Mouse (Mus musculus) limb, embryonic 11.5 days (tissue): ENCODE results near the gene Acot8. TPM values are rescaled to one million over a fixed set of nuclear protein-coding genes. Genes with fewer than 3 reads are reported as not detected.

Experiments
- ATAC-seq: fragments of 200-750 bp; cut with Nextera tagmentation; 2 replicates; pipeline ENCODE4 v1.8.0; 2017; ENCODE audit warnings: low read depth; ENCODE audit not compliant: insufficient number of reproducible peaks, low FRiP score, low TSS enrichment
- DNase-seq: peaks from one replicate; pipeline ENCODE4 v3.0.0-alpha.2; 2015; ENCODE audit warnings: low spot score
- H3K27ac ChIP-seq: fragments of 300-500 bp; sonication (generic); replicated peaks from 2 replicates; pipeline ENCODE4 v1.5.1; 2014; ENCODE audit warnings: low read depth, mild to moderate bottlenecking, low read length
- H3K27me3 ChIP-seq: fragments of 300-500 bp; sonication (generic); 2 replicates; pipeline ENCODE4 v1.6.1; 2014; ENCODE audit warnings: mild to moderate bottlenecking, low read length, mixed read lengths; ENCODE audit not compliant: control insufficient read depth, insufficient read depth
- H3K36me3 ChIP-seq: fragments of 300-500 bp; sonication (generic); 2 replicates; pipeline ENCODE4 v1.6.1; 2014; ENCODE audit warnings: mild to moderate bottlenecking, low read length, moderate library complexity, mixed read lengths; ENCODE audit not compliant: control insufficient read depth, insufficient read depth
- H3K4me1 ChIP-seq: fragments of 300-500 bp; sonication (generic); 2 replicates; pipeline ENCODE4 v1.6.1; 2014; ENCODE audit warnings: low read length, mixed read lengths; ENCODE audit not compliant: control insufficient read depth, insufficient read depth
- H3K4me2 ChIP-seq: fragments of 300-500 bp; sonication (generic); 2 replicates; pipeline ENCODE4 v1.6.1; 2014; ENCODE audit warnings: low read depth, mild to moderate bottlenecking, moderate library complexity; ENCODE audit not compliant: severe bottlenecking
- H3K4me3 ChIP-seq: fragments of 300-500 bp; sonication (generic); 2 replicates; pipeline ENCODE4 v1.5.1; 2014; ENCODE audit warnings: low read depth, low read length
- H3K9ac ChIP-seq: fragments of 300-500 bp; sonication (generic); 2 replicates; pipeline ENCODE4 v1.6.1; 2014; ENCODE audit warnings: mild to moderate bottlenecking, low read length
- H3K9me3 ChIP-seq: fragments of 300-500 bp; sonication (generic); 2 replicates; pipeline ENCODE4 v1.6.1; 2016; ENCODE audit warnings: low read length; ENCODE audit not compliant: control insufficient read depth
- WGBS: fragments of 180-500 bp; shearing (Covaris S2); extraction: QIAGEN DNeasy Blood & Tissue Kit; methylation state at CpG from one replicate; pipeline ENCODE4 v1.1.7; 2014; 5-methylcytosine and 5-hydroxymethylcytosine counted together
- polyA plus RNA-seq: library from polyadenylated mRNA; unstranded; fragments of >200 nt; fragmentation: Nextera tagmentation; extraction: Ambion mirVana; gene quantifications from 2 replicates; pipeline ENCODE4 v1.2.1, GENCODE M21; 2014

Gene Acot8
- polyA plus RNA-seq = 12.0 and 12.3 TPM in 2 replicates

- H3K36me3 ChIP-seq = peaks cover 5% of the 10 kb centered on the region; the same call in 1 of the 2 replicates
- under 1% methylated on average over 47 of the region's 47 CpGs for WGBS
- peak within 1 kb of the TSS; percentile 86 for H3K4me3 ChIP-seq
- H3K9ac ChIP-seq = peak within 1 kb of the TSS; percentile 78
- DNase-seq = peak; percentile 98
- H3K9me3 ChIP-seq = no peaks in the 10 kb centered on the region
- H3K27ac ChIP-seq = 0 out of 2 replicates have a peak within 1 kb of the TSS, but pooled peaks have one; percentile 14
- H3K4me1 ChIP-seq = peaks cover 4% of the 10 kb centered on the region
- H3K27me3 ChIP-seq = no peaks in the 10 kb centered on the region
- peak; percentile 97 for ATAC-seq
- peak within 1 kb of the TSS; percentile 84 for H3K4me2 ChIP-seq
Measured at GRCm38 (mm10) chr2:164804533-164805331, at the start of gene Acot8, which contains the start of gene Zswim3. Acot8 (minus strand) TSS chr2:164804882. Zswim3 (plus strand) TSS chr2:164805098.

DNA sequence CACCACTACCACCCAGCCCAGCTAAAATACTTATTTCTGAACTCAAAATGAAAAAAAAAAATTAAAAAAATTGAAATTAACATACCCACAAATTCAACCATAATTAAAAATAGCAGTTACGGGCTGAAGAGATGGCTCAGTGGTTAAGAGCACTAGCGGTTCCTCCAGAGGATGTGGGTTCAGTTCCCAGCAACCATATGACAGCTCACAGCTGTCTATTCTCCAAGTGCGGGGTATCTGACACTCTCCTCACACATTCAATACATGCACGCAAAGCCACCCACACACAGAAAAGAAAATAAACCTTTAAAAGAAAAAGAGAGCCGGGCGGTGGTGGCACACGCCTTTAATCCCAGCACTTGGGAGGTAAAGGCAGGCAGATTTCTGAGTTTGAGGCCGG, 45.4 kb upstream of the Acot8 start:
- WGBS = 89% methylated on average over 8 of the region's 8 CpGs
- DNase-seq (no peak), ATAC-seq (no peak)

DNA sequence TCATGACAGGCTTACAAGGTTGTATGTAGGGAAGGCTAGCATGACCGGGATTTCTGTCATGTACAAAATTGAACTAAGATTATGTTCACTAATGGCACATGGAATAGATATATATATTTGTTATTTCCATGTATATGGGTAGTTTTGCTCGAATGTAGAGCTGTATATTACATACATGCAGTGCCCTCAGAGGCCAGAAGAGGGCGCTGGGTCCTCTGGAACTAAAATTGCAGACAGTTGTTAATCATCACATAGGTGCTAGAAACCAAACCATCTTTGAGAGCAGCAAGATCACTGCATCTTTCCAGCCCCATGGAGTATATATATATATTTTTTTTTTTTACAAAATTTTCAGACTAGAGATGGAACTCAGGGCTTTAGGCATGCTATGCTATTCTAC, 41.1 kb upstream of the Acot8 start:
- Histone ChIP-seq H3K27me3 (no peaks in the 10 kb centered on the region), H3K27ac (no peak overlapping the region), H3K9ac (no peak overlapping the region), H3K4me3 (no peak overlapping the region), H3K9me3 (no peaks in the 10 kb centered on the region), H3K4me1 (no peaks in the 10 kb centered on the region), H3K36me3 (no peaks in the 10 kb centered on the region), H3K4me2 (no peak overlapping the region)
- ATAC-seq (no peak), DNase-seq (no peak)
- WGBS = 47% methylated on average over 3 of the region's 3 CpGs

More for the DNA sequence above, 45.4 kb upstream of the Acot8 start:
- H3K4me2 ChIP-seq = no peak overlapping the region
- H3K27ac ChIP-seq = no peak overlapping the region
- no peaks in the 10 kb centered on the region for H3K9me3 ChIP-seq
- no peak overlapping the region for H3K4me3 ChIP-seq
- H3K9ac ChIP-seq = no peak overlapping the region
- H3K36me3 ChIP-seq = no peaks in the 10 kb centered on the region
- H3K27me3 ChIP-seq = peaks cover 5% of the 10 kb centered on the region
- no peaks in the 10 kb centered on the region for H3K4me1 ChIP-seq

DNA sequence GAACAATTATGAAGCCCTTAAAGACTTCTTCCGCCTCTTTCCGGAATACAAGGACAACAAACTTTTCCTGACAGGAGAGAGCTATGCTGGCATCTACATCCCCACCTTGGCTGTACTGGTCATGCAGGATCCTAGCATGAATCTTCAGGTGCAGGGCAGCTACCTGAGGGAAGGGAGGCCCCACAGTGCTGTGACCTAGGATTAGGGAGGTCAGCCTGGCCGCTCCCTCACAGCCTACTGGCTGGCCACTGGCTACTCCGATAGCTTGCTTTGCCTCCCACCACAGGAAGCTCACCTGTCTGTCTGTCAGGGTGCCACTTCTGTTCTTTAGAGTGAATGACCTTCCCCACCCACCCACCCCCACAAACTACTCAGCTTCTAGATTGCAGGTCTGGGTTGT, 30.5 kb upstream of the Acot8 start:
- 97% methylated on average over 4 of the region's 4 CpGs for WGBS
- DNase-seq = no peak

DNA sequence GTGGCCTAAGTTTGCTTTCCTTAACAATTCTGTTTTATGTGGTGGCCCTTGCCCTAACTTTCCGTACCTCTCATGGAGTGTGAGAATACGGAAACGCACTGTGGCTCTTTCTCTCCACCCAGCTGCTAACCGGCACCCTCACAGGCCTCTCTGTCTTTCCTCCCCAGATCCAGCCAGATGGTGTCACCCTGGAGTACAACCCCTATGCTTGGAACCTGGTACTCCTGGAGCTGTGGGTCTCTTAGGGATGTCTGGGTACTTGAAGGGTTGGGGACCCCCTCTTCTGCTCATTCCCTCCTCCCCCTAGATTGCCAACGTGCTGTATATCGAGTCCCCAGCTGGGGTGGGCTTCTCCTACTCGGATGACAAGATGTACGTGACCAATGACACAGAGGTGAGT, 29.8 kb upstream of the Acot8 start:
- no peak for ATAC-seq
- Histone ChIP-seq H3K9ac (peak overlapping the region; percentile 85; the same call in 1 of the 2 replicates), H3K36me3 (peaks cover 9% of the 10 kb centered on the region), H3K4me3 (peak overlapping the region; percentile 67), H3K27ac (no peak overlapping the region), H3K4me2 (peak overlapping the region; percentile 99), H3K27me3 (no peaks in the 10 kb centered on the region), H3K4me1 (peaks cover 8% of the 10 kb centered on the region), H3K9me3 (no peaks in the 10 kb centered on the region)
- DNase-seq = no peak
- WGBS = 50% methylated on average over 8 of the region's 8 CpGs

More for the DNA sequence above, 30.5 kb upstream of the Acot8 start:
- no peak for ATAC-seq
- Histone ChIP-seq H3K4me3 (no peak overlapping the region), H3K27ac (no peak overlapping the region), H3K9me3 (no peaks in the 10 kb centered on the region), H3K36me3 (peaks cover 11% of the 10 kb centered on the region), H3K27me3 (no peaks in the 10 kb centered on the region), H3K4me2 (no peak overlapping the region), H3K4me1 (peaks cover 8% of the 10 kb centered on the region), H3K9ac (no peak overlapping the region)

DNA sequence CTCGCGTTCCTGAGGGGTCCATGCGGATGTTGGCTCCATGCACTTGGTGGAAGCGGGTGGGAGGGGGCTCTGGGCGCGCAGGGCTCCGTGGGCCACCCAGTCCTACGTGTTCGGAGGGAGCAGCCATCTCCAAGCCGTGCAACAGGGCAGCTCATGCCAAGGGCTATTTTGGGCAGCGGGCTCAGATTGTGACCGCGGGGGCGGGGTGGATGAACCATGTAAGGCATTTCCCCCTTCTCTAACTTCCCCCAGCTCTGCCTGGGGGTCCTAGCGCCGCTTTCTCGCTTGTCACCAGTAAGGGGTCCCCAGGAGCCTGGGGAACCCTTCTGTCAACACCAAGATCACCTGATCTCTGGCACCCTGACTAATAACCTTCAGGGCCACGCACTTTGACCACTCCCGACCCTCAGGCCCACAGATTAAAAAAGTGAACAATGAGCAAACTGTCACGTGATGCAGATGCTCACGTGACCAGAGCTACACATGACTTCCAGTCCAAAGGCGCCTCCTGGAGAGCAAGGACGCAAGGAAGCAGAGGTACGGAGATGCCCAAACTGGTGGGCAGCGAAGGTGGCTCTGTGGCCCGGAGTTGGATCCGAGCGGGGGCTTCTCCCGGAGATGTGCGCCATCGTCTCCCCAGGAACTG, 28.8 kb upstream of the Acot8 start, which contains the start of gene Neurl2:
Gene Neurl2, minus strand, starts transcription at position 143 of the 646 bp plus-strand sequence.
- peaks cover 8% of the 10 kb centered on the region for H3K4me1 ChIP-seq
- 0 out of 2 replicates have a peak within 1 kb of the TSS, but pooled peaks have one; percentile 36 for H3K27ac ChIP-seq
- H3K4me3 ChIP-seq = peak within 1 kb of the TSS; percentile 67
- peak within 1 kb of the TSS; percentile 85 for H3K9ac ChIP-seq
- peak; percentile 98 for DNase-seq
- peak within 1 kb of the TSS; percentile 99 for H3K4me2 ChIP-seq
- H3K9me3 ChIP-seq = no peaks in the 10 kb centered on the region
- H3K27me3 ChIP-seq = no peaks in the 10 kb centered on the region
- peak; percentile 51; the same call in 1 of the 2 replicates for ATAC-seq
- under 1% methylated on average over 31 of the region's 31 CpGs for WGBS
- H3K36me3 ChIP-seq = peaks cover 3% of the 10 kb centered on the region; the same call in 1 of the 2 replicates

- no peaks in the 10 kb centered on the region for H3K27me3 ChIP-seq
- peaks cover 8% of the 10 kb centered on the region for H3K4me1 ChIP-seq
- peak within 1 kb of the TSS; percentile 67 for H3K4me3 ChIP-seq
- WGBS = 1% methylated on average over 35 of the region's 35 CpGs
- 0 out of 2 replicates have a peak within 1 kb of the TSS, but pooled peaks have one; percentile 36 for H3K27ac ChIP-seq
- peak; percentile 27 for ATAC-seq
- peak; percentile 75 for DNase-seq
- H3K9me3 ChIP-seq = no peaks in the 10 kb centered on the region
- peak within 1 kb of the TSS; percentile 99 for H3K4me2 ChIP-seq
- peak within 1 kb of the TSS; percentile 85 for H3K9ac ChIP-seq
- peaks cover under 1% of the 10 kb centered on the region; the same call in 1 of the 2 replicates for H3K36me3 ChIP-seq
Measured at GRCm38 (mm10) chr2:164832748-164833301, 28.1 kb upstream of the Acot8 start, which contains the start of gene Ctsa. Ctsa (plus strand) TSS chr2:164832873.
